Mouse (Mus musculus) bone marrow, adult 2 months (tissue): ENCODE measurements at regions not wholly inside any gene's neighbourhood (a gene's known extent, or its start where the extent isn't known, plus 50 kb on each side); places are given as distances from the start of the nearest gene placed in this dataset.

Experiments used
- CTCF ChIP-seq: fragments of 200-500 bp; IDR thresholded peaks from 2 replicates; pipeline ENCODE4 v1.5.1; 2011; ENCODE audit warnings: low read length, control low read depth; ENCODE audit not compliant: control insufficient read depth, insufficient read depth
- POLR2A ChIP-seq: fragments of 200-500 bp; IDR thresholded peaks from 2 replicates; pipeline ENCODE4 v1.6.1; 2011; ENCODE audit warnings: low read depth, mild to moderate bottlenecking, control low read depth, low read length, borderline replicate concordance; ENCODE audit not compliant: control insufficient read depth

DNA sequence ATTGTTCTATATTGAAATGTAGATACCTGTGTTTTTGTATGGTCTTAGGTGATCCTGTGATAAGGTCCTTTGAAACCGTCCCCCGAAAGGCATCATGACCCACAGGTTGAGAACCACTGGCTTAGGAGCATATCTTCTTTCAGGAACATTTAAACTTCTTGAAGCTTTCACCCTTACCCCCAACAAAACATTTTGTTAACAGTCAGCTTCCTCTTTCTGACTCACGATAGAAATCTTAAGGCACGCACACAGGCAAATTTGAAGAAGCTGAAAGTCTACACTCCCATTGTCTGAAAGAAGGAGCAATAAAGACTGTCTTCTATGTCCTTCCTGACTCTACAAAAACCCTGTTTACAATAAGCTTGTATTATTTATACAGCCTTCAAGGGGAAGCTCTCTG is 388.2 kb downstream of the Setd4 start:
- TF ChIP-seq CTCF (no peak), POLR2A (no peak)
